Mouse (Mus musculus) MEL (cell line): ENCODE results near the gene Myh10.

Source experiments
- CHD2 ChIP-seq: IDR thresholded peaks from 2 replicates; pipeline ENCODE4 v1.6.1; 2011; ENCODE audit warnings: low read length, improper control_type of control experiment
- CTCF ChIP-seq, 3 experiments: IDR thresholded peaks in 2 of 3; conservative IDR thresholded peaks in 1 of 3; 2 replicates each; pipeline ENCODE4 v1.5.1; 2011 to 2012; ENCODE audit warnings: low read length in 3 of 3, low read depth in 2 of 3, mild to moderate bottlenecking in 2 of 3, improper control_type of control experiment in 1 of 3, inconsistent platforms in 1 of 3, mixed read lengths in 1 of 3, moderate library complexity in 1 of 3; ENCODE audit not compliant: control insufficient read depth in 1 of 3, insufficient read depth in 1 of 3, poor library complexity in 1 of 3, severe bottlenecking in 1 of 3
- E2F4 ChIP-seq: IDR thresholded peaks from 2 replicates; pipeline ENCODE4 v1.6.1; 2011; ENCODE audit warnings: low read depth, low read length, improper control_type of control experiment, borderline replicate concordance
- ELF1 ChIP-seq: IDR thresholded peaks from 2 replicates; pipeline ENCODE4 v1.6.1; 2014; ENCODE audit warnings: low read depth, mild to moderate bottlenecking, inconsistent platforms, low read length, improper control_type of control experiment, moderate library complexity
- EP300 ChIP-seq, 2 experiments: IDR thresholded peaks; 2 replicates each; pipeline ENCODE4 v1.6.1; 2011; ENCODE audit warnings: improper control_type of control experiment in 2 of 2, low read length in 2 of 2, low read depth in 1 of 2, mild to moderate bottlenecking in 1 of 2
- MAX ChIP-seq: IDR thresholded peaks from 2 replicates; pipeline ENCODE4 v1.6.1; 2011; ENCODE audit warnings: low read length, improper control_type of control experiment
- MYC ChIP-seq: IDR thresholded peaks from 2 replicates; pipeline ENCODE4 v1.6.1; 2011; ENCODE audit warnings: low read depth, mild to moderate bottlenecking, low read length, improper control_type of control experiment, moderate library complexity
- POLR2A ChIP-seq, 2 experiments: IDR thresholded peaks; 2 replicates each; pipeline ENCODE4 v1.6.1; 2011 to 2012; ENCODE audit warnings: low read length in 2 of 2, mild to moderate bottlenecking in 2 of 2, control low read depth in 1 of 2, improper control_type of control experiment in 1 of 2, low read depth in 1 of 2, moderate library complexity in 1 of 2; ENCODE audit not compliant: control insufficient read depth in 1 of 2, insufficient read depth in 1 of 2, poor library complexity in 1 of 2
- SIN3A ChIP-seq: IDR thresholded peaks from 2 replicates; pipeline ENCODE4 v1.6.1; 2012; ENCODE audit warnings: low read length, improper control_type of control experiment, inconsistent platforms
- TAL1 ChIP-seq: IDR thresholded peaks from 2 replicates; pipeline ENCODE4 v1.6.1; 2012; ENCODE audit warnings: mild to moderate bottlenecking, inconsistent platforms, low read length, moderate library complexity, mixed read lengths
- TBP ChIP-seq: IDR thresholded peaks from 2 replicates; pipeline ENCODE4 v1.8.0; 2011; ENCODE audit warnings: low read depth, low read length, improper control_type of control experiment
- ZC3H11A ChIP-seq: IDR thresholded peaks from 2 replicates; pipeline ENCODE4 v1.6.1; 2012; ENCODE audit warnings: low read depth, mild to moderate bottlenecking, inconsistent platforms, low read length, improper control_type of control experiment

- TF ChIP-seq CHD2 (no peak), POLR2A (IDR thresholded peaks at IDR 0.05; ENCODE audit: control insufficient read depth in 1 of 2, insufficient read depth in 1 of 2, low read depth in 1 of 2, low read length in 2 of 2, poor library complexity in 1 of 2) (no peak), SIN3A (no peak), CTCF (IDR thresholded peaks at IDR 0.05 in 2 of 3, conservative IDR thresholded peaks at IDR 0.05 in 1 of 3; ENCODE audit: control insufficient read depth in 1 of 3, insufficient read depth in 1 of 3, low read depth in 2 of 3, low read length in 3 of 3, poor library complexity in 1 of 3, severe bottlenecking in 1 of 3) (no peak), MYC (no peak), E2F4 (no peak), ZC3H11A (no peak), MAX (no peak), ELF1 (no peak), EP300 (IDR thresholded peaks at IDR 0.05; ENCODE audit: low read depth in 1 of 2, low read length in 2 of 2) (no peak), TAL1 (no peak), TBP (no peak)
Measured at GRCm38 (mm10) chr11:68675274-68675673, 16.1 kb upstream of the Myh10 start.
